Mouse (Mus musculus) forebrain, embryonic 16.5 days (tissue): ENCODE measurements at regions not wholly inside any gene's neighbourhood (a gene's known extent, or its start where the extent isn't known, plus 50 kb on each side); places are given as distances from the start of the nearest gene placed in this dataset.

Source experiments
- ATAC-seq: fragments of 200-750 bp; cut with Nextera tagmentation; 2 replicates; pipeline ENCODE4 v1.8.0; 2017; ENCODE audit warnings: mild to moderate bottlenecking, moderate library complexity
- H3K27ac ChIP-seq: fragments of 300-500 bp; sonication (generic); 2 replicates; pipeline ENCODE4 v1.5.1; 2014; ENCODE audit warnings: low read length, control low read depth
- H3K27me3 ChIP-seq: fragments of 300-500 bp; sonication (generic); replicated peaks from 2 replicates; pipeline ENCODE4 v1.6.1; 2014; ENCODE audit warnings: low read length; ENCODE audit not compliant: control insufficient read depth, insufficient read depth
- H3K36me3 ChIP-seq: fragments of 300-500 bp; sonication (generic); 2 replicates; pipeline ENCODE4 v1.6.1; 2014; ENCODE audit not compliant: control insufficient read depth, insufficient read depth
- H3K4me1 ChIP-seq: fragments of 300-500 bp; sonication (generic); replicated peaks from 2 replicates; pipeline ENCODE4 v1.6.1; 2014; ENCODE audit warnings: low read length; ENCODE audit not compliant: control insufficient read depth, insufficient read depth
- H3K4me2 ChIP-seq: fragments of 300-500 bp; sonication (generic); 2 replicates; pipeline ENCODE4 v1.6.1; 2014; ENCODE audit warnings: mild to moderate bottlenecking, low read length, control low read depth
- H3K4me3 ChIP-seq: fragments of 300-500 bp; sonication (generic); replicated peaks from 2 replicates; pipeline ENCODE4 v1.5.1; 2014; ENCODE audit warnings: mild to moderate bottlenecking, low read length, control low read depth
- H3K9ac ChIP-seq: fragments of 300-500 bp; sonication (generic); replicated peaks from 2 replicates; pipeline ENCODE4 v1.6.1; 2014; ENCODE audit warnings: low read depth, low read length, control low read depth
- H3K9me3 ChIP-seq: fragments of 300-500 bp; sonication (generic); 2 replicates; pipeline ENCODE4 v1.6.1; 2016; ENCODE audit warnings: low read length; ENCODE audit not compliant: control insufficient read depth
- WGBS: fragments of 180-500 bp; shearing (Covaris S2); extraction: QIAGEN DNeasy Blood & Tissue Kit; methylation state at CpG from one replicate; pipeline ENCODE4 v1.1.7; 2014; 5-methylcytosine and 5-hydroxymethylcytosine counted together

DNA sequence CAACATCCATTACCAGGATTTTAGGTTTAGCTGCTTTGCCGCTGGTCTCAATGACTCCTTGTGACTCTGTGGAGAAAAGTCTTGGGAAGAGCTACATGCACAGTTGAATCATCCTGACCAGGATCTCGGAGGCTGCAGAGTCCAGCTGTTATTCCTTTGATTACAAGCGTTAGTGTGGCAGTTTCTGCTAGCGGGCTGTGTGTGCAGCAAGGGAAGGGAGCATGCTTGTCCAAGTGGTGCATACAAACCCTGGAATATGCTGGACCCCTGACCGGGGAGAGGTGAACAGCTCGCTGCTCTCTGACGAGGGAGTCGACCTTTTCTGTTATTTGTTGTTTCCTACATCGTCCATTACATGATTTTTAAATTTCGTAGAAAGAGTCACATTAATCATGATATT is 170.9 kb downstream of the Slc38a4 start:
- Histone ChIP-seq H3K4me2 (no peak overlapping the region), H3K9ac (no peak overlapping the region), H3K4me3 (no peak overlapping the region), H3K36me3 (no peaks in the 10 kb centered on the region), H3K27me3 (no peaks in the 10 kb centered on the region), H3K9me3 (no peaks in the 10 kb centered on the region), H3K27ac (no peak overlapping the region), H3K4me1 (no peaks in the 10 kb centered on the region)
- no peak for ATAC-seq
- 84% methylated on average over 10 of the region's 10 CpGs for WGBS

DNA sequence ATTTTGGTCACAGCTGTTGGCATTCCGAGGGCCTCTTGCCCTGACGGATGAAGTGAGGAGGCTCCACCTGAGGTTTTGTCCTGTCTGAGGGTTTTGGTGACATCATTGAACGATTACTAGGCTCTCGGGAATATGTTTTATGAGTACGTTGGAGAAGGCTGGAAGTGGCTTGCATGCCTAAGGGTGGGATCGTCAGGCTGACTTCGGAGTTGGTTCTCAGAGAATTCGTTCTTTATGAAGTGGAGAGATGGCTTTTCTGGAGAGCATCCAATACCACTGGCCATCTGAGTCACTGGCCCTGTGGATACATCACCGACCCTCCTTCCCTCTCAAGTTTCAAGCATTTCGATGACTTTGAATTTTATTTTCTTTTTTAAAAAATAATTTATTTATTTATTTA is 172.0 kb downstream of the Slc38a4 start:
- WGBS: 86% methylated on average over 10 of the region's 10 CpGs
- ATAC-seq: no peak

DNA sequence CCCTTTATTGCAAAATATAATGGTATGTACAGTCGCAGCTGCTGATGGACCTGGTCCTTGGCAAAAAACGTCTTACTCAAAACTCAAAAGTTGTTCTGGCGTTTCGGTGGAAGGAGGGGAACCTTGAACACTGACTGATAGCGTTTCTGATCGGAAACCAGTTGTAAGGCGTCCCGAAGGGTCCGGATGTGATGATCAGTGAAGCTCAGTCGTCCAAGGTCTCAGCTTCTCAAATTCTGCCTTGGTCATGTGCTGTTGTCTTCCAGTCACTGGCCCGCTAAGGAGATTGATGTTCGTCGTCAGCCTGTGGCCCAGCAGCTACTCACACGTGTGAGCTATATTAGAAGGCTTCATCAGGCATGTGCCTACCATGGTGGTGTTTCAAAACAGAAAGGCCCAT is 173.5 kb downstream of the Slc38a4 start:
- Histone ChIP-seq H3K4me1 (no peaks in the 10 kb centered on the region), H3K4me3 (no peak overlapping the region), H3K27ac (no peak overlapping the region), H3K9ac (no peak overlapping the region), H3K36me3 (no peaks in the 10 kb centered on the region), H3K27me3 (no peaks in the 10 kb centered on the region), H3K9me3 (no peaks in the 10 kb centered on the region), H3K4me2 (no peak overlapping the region)
- no peak for ATAC-seq
- WGBS: 92% methylated on average over 14 of the region's 14 CpGs

More for the DNA sequence above, 172.0 kb downstream of the Slc38a4 start:
- Histone ChIP-seq H3K4me2 (no peak overlapping the region), H3K27me3 (no peaks in the 10 kb centered on the region), H3K9me3 (no peaks in the 10 kb centered on the region), H3K36me3 (no peaks in the 10 kb centered on the region), H3K9ac (no peak overlapping the region), H3K27ac (no peak overlapping the region), H3K4me3 (no peak overlapping the region), H3K4me1 (no peaks in the 10 kb centered on the region)

DNA sequence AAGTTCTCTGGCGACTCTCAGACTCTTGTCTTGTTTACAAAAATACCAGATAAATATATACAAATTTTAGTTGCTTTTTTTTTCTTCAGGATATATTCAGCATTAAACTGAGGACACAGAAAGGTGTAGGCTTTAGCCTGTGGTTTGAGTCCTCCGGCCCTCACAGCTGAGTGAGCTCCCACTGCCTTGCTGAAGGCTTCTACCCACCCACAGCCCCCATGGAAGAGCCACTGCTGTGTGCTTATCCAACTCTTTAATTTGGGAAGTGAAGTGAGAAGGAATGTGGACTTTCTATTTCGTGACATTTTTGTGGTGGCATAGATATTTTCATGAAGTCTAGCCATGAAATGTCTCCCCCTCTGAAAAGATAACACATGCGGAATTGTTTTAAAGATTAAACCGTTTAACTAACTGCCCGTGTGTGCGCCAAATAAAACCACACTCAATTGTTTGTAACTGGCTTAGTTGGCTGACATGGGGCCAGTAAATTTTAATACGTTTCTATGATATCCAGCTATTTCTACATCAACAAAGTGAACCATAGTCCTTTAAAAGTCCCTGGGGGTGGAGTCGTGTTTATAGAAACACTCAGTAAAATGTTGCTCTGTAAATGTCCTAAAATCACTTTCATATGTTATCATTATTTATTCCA is 174.1 kb downstream of the Slc38a4 start:
- Histone ChIP-seq H3K4me3 (no peak overlapping the region), H3K36me3 (no peaks in the 10 kb centered on the region), H3K4me2 (no peak overlapping the region), H3K27me3 (no peaks in the 10 kb centered on the region), H3K9me3 (no peaks in the 10 kb centered on the region), H3K9ac (no peak overlapping the region), H3K27ac (no peak overlapping the region), H3K4me1 (no peaks in the 10 kb centered on the region)
- 81% methylated on average over 9 of the region's 9 CpGs for WGBS
- ATAC-seq: no peak

DNA sequence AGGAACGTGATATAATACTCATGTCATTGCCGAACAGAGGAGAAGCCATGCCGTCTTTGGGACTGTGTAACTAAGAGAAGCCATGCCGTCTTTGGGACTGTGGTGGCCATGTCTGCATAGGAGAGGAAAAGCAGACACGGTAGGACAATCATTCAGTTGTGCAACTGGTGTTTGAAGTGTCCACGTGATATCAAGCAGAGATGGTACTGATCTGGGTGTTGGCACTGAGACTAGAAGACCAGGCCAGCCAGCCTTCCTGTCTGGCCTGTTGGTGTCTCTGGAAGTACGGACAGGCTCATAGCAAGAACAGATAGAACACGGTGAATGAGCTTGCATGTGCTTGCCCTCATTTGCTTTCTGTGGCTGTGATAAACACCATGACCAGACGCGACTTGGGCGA is 175.7 kb downstream of the Slc38a4 start:
- no peak overlapping the region for H3K4me2 ChIP-seq
- no peaks in the 10 kb centered on the region for H3K9me3 ChIP-seq
- H3K4me1 ChIP-seq: no peaks in the 10 kb centered on the region
- WGBS: 95% methylated on average over 11 of the region's 11 CpGs
- H3K27ac ChIP-seq: no peak overlapping the region
- no peaks in the 10 kb centered on the region for H3K27me3 ChIP-seq
- no peak overlapping the region for H3K4me3 ChIP-seq
- H3K36me3 ChIP-seq: no peaks in the 10 kb centered on the region
- no peak for ATAC-seq
- no peak overlapping the region for H3K9ac ChIP-seq

DNA sequence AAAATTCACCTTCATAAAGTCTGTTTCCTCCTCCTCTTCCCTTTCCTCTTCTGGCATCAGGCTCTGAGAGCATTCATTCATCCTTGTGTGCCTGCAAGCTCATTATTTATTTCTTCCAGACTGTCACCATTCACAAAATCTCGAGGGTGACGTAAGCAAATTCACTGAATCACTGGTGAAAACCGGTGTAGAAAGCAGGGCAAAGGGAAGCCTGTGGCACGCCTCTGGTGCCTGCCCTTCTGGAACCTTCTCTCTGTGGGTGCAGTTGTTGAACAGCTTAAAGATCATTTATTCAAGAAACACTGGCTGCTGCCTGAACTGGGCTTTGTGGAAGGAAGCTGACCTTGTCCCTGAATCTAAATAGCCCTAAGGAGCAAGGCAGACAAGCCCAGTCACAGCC is 177.0 kb downstream of the Slc38a4 start:
- Histone ChIP-seq H3K36me3 (no peaks in the 10 kb centered on the region), H3K27ac (no peak overlapping the region), H3K9me3 (no peaks in the 10 kb centered on the region), H3K4me3 (no peak overlapping the region), H3K4me2 (no peak overlapping the region), H3K27me3 (no peaks in the 10 kb centered on the region), H3K4me1 (no peaks in the 10 kb centered on the region), H3K9ac (no peak overlapping the region)
- 47% methylated on average over 4 of the region's 4 CpGs for WGBS
- no peak for ATAC-seq

DNA sequence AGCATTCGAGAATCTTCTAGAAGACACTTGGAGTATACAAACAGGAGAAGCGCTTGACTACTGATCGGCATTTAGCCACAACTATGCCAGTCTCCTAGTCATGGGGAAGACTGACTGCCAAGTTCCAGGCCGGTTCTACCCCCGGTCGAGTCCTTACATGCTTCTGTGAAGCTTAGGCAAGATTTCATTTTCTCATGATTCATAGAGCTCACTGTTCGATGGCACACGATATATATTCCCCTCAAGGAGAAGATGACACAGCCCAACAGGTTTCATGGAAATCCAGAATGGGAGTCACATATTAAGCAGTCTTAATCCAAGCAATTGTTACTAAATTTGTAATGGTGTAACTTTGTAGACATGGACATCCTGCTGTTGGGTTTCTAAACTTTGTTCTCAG is 177.8 kb downstream of the Slc38a4 start:
- H3K27ac ChIP-seq: no peak overlapping the region
- no peaks in the 10 kb centered on the region for H3K36me3 ChIP-seq
- no peak for ATAC-seq
- no peak overlapping the region for H3K4me3 ChIP-seq
- H3K9me3 ChIP-seq: no peaks in the 10 kb centered on the region
- no peak overlapping the region for H3K9ac ChIP-seq
- H3K4me2 ChIP-seq: no peak overlapping the region
- H3K27me3 ChIP-seq: no peaks in the 10 kb centered on the region
- H3K4me1 ChIP-seq: no peaks in the 10 kb centered on the region
- WGBS: 95% methylated on average over 8 of the region's 8 CpGs

DNA sequence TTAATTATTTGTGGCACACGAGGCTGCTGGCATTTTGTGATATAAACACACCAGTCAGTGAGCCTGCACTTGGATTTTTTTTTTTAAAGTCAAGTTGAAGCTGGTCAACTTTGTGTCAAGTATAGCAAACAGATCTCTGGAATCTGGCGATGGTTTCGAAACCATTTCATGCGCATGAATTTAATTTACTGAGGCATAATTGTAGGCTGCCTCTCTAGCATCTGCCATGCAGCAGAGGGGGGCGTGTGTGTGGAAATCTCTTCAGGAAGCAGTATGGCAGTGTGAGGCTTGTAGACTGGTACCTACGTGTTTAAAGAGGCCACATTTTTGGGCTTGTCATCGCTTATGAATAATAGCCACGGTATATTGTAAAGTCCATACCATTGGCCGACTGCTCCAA is 177.7 kb upstream of the Slc38a2 start:
- Histone ChIP-seq H3K27ac (no peak overlapping the region), H3K4me1 (no peaks in the 10 kb centered on the region), H3K36me3 (no peaks in the 10 kb centered on the region), H3K27me3 (no peaks in the 10 kb centered on the region), H3K4me3 (no peak overlapping the region), H3K9ac (no peak overlapping the region), H3K9me3 (no peaks in the 10 kb centered on the region), H3K4me2 (no peak overlapping the region)
- WGBS: 72% methylated on average over 9 of the region's 9 CpGs
- ATAC-seq: no peak

DNA sequence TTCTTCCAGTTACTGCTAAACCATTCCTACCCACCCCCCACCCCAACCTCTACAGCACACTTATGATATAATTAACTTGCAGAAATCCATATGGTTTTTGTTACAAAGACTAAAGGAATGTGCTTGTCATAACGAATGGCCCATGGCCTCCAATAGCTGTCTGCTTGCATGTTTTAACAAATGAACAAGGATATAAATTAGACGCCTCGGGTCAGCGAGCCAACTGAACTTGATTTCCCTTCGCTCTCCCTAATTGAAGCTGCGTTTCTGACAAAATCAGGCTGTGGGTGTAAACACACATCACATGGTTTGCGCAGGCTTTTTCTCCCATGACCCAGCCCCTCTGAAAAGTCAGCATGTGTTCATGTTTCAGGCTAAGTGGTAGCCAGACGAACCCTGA is 174.6 kb upstream of the Slc38a2 start:
- ATAC-seq: no peak
- H3K36me3 ChIP-seq: no peaks in the 10 kb centered on the region

DNA sequence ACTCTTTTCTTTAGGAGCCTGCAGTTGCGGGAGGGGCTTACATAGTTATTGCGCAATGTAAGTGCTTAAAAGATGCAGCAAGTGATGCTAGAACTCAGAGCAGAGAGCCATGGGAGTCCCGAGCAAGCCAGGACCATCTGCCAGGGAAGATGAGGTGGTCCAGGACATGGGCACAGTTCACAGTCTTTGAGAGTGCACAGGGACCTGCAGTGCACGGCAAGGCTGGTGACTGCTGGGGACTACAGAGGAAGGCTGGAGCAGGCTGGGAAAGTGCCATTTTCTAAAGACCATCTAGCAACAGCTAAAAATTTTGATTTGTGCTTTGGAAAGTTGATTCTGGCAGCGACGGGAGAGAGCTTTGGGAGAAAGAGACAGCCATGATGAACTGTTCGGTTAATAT is 174.0 kb upstream of the Slc38a2 start:
- Histone ChIP-seq H3K9me3 (no peaks in the 10 kb centered on the region), H3K27ac (no peak overlapping the region), H3K9ac (no peak overlapping the region), H3K4me1 (no peaks in the 10 kb centered on the region), H3K4me2 (no peak overlapping the region), H3K4me3 (no peak overlapping the region), H3K27me3 (no peaks in the 10 kb centered on the region), H3K36me3 (no peaks in the 10 kb centered on the region)
- ATAC-seq: no peak
- WGBS: 88% methylated on average over 7 of the region's 7 CpGs

More for the DNA sequence above, 174.6 kb upstream of the Slc38a2 start:
- no peak overlapping the region for H3K4me2 ChIP-seq
- 78% methylated on average over 8 of the region's 8 CpGs for WGBS
- no peak overlapping the region for H3K9ac ChIP-seq
- no peak overlapping the region for H3K27ac ChIP-seq
- no peak overlapping the region for H3K4me3 ChIP-seq
- H3K4me1 ChIP-seq: no peaks in the 10 kb centered on the region
- H3K9me3 ChIP-seq: no peaks in the 10 kb centered on the region
- no peaks in the 10 kb centered on the region for H3K27me3 ChIP-seq
